In genomic region chr7:141008312-141008761, GRCm38 (mm10) we compare ENCODE assay signal across 9 mouse cellular contexts. TPM values are rescaled to one million over a fixed set of nuclear protein-coding genes. Genes with fewer than 3 reads are reported as not detected.
DNase-seq lines count a peak whose midpoint lies in the region; ATAC-seq and TF ChIP-seq lines count a peak whose summit lies in the region.
"Had no signal": no experiment of that assay in that cellular context is flagged by ENCODE, and none has a peak within 500 bp of the region (broad histone marks: within the 10 kb centered on the region; RNA-seq: fewer than 3 reads in every experiment).

No protein-coding gene starts in this region.

- H3K27me3 ChIP-seq in midbrain, embryonic 10.5 days (ENCODE audit: low read depth, poor library complexity, severe bottlenecking): peaks cover 13% of the 10 kb centered on the region
- 0 out of 2 replicates have a peak, but pooled peaks cover 3% of the 10 kb centered on the region for H3K27me3 ChIP-seq in midbrain, postnatal 0 days (ENCODE audit: insufficient read depth, low read length)
- H3K27me3 ChIP-seq in liver, embryonic 11.5 days (replicated peaks; ENCODE audit: control insufficient read depth, insufficient read depth, low read length): no peaks in the 10 kb centered on the region
- H3K27me3 ChIP-seq in neural tube, embryonic 13.5 days: no peaks in the 10 kb centered on the region

- peak; percentile 28 for DNase-seq in midbrain, embryonic 10.5 days (ENCODE audit: low spot score)
- DNase-seq in midbrain, postnatal 0 days (ENCODE audit: low spot score): no peak
- DNase-seq in embryo, embryonic 9.5 days (ENCODE audit: extremely low spot score): peak; percentile 50
- peak; percentile 35 to 42 for DNase-seq in heart, postnatal 14 days
- peak; percentile 46 for DNase-seq in liver, embryonic 11.5 days (ENCODE audit: low spot score)
- DNase-seq in thymus, postnatal 14 days: no peak
- DNase-seq in left cerebral cortex, postnatal 25 days (ENCODE audit: low spot score in 2 of 2): no peak

- WGBS in midbrain, embryonic 10.5 days: 5% methylated on average over 7 of the region's 7 CpGs
- 6% methylated on average over 7 of the region's 7 CpGs for WGBS in midbrain, postnatal 0 days
- WGBS in liver, embryonic 11.5 days: 10% methylated on average over 7 of the region's 7 CpGs
- 5% methylated on average over 7 of the region's 7 CpGs for WGBS in neural tube, embryonic 13.5 days

- peaks cover 27% of the 10 kb centered on the region for H3K4me1 ChIP-seq in midbrain, embryonic 10.5 days
- no peaks in the 10 kb centered on the region for H3K4me1 ChIP-seq in midbrain, postnatal 0 days (ENCODE audit: insufficient read depth, low read length)
- H3K4me1 ChIP-seq in liver, embryonic 11.5 days (replicated peaks; ENCODE audit: control insufficient read depth, insufficient read depth, low read length): peaks cover 29% of the 10 kb centered on the region
- peaks cover 18% of the 10 kb centered on the region; the same call in 1 of the 2 replicates for H3K4me1 ChIP-seq in neural tube, embryonic 13.5 days (replicated peaks)

- H3K9me3 ChIP-seq in midbrain, embryonic 10.5 days (replicated peaks): no peaks in the 10 kb centered on the region
- H3K9me3 ChIP-seq in midbrain, postnatal 0 days (ENCODE audit: low read length): no peaks in the 10 kb centered on the region
- H3K9me3 ChIP-seq in liver, embryonic 11.5 days (ENCODE audit: control insufficient read depth, low read length): no peaks in the 10 kb centered on the region
- H3K9me3 ChIP-seq in neural tube, embryonic 13.5 days: no peaks in the 10 kb centered on the region

- intact Hi-C loops in heart, postnatal 14 days (cut with DNase I): loop anchor here (2.0 to 5.0 kb wide), 4 partner anchors 36 to 168 kb away; no protein-coding TSS in a partner anchor
- intact Hi-C loops in left cerebral cortex, postnatal 25 days (cut with DNase I): loop anchor here (2.0 to 5.0 kb wide), 3 partner anchors 51 to 91 kb away; partner anchors contain the start of genes Gm45717, Ifitm2 and Pgghg

- no peak overlapping the region for H3K4me2 ChIP-seq in midbrain, postnatal 0 days (ENCODE audit: low read depth, low read length, poor library complexity, severe bottlenecking)
- peak overlapping the region; percentile 63 for H3K4me2 ChIP-seq in liver, embryonic 11.5 days
- peak overlapping the region; percentile 39; the same call in 1 of the 2 replicates for H3K4me2 ChIP-seq in neural tube, embryonic 13.5 days

- no peak for ATAC-seq in midbrain, postnatal 0 days (ENCODE audit: low FRiP score)
- ATAC-seq in liver, embryonic 11.5 days (replicated peaks; ENCODE audit: low FRiP score): no peak
- ATAC-seq in neural tube, embryonic 13.5 days (ENCODE audit: low read depth): no peak

- peak overlapping the region; percentile 43 for H3K4me3 ChIP-seq in midbrain, embryonic 10.5 days
- no peak overlapping the region for H3K4me3 ChIP-seq in midbrain, postnatal 0 days (ENCODE audit: low read depth, low read length)
- 0 out of 2 replicates have a peak overlapping the region, but pooled peaks have one; percentile 14 for H3K4me3 ChIP-seq in liver, embryonic 11.5 days (ENCODE audit: low read depth, low read length)
- H3K4me3 ChIP-seq in neural tube, embryonic 13.5 days: no peak overlapping the region

- H3K9ac ChIP-seq in midbrain, postnatal 0 days (replicated peaks; ENCODE audit: low read length, poor library complexity, severe bottlenecking): no peak overlapping the region
- H3K9ac ChIP-seq in liver, embryonic 11.5 days (ENCODE audit: low read depth, low read length): 0 out of 2 replicates have a peak overlapping the region, but pooled peaks have one; percentile 37
- no peak overlapping the region for H3K9ac ChIP-seq in neural tube, embryonic 13.5 days

- no peak for TF ChIP-seq CTCF in midbrain, postnatal 0 days (IDR thresholded peaks at IDR 0.05)

- H3K36me3 ChIP-seq in midbrain, embryonic 10.5 days: no peaks in the 10 kb centered on the region
- H3K36me3 ChIP-seq in midbrain, postnatal 0 days (ENCODE audit: insufficient read depth, low read length): no peaks in the 10 kb centered on the region
- H3K36me3 ChIP-seq in liver, embryonic 11.5 days (ENCODE audit: control insufficient read depth, insufficient read depth, low read length): no peaks in the 10 kb centered on the region
- H3K36me3 ChIP-seq in neural tube, embryonic 13.5 days: no peaks in the 10 kb centered on the region

- peak overlapping the region; percentile 59; the same call in 1 of the 2 replicates for H3K27ac ChIP-seq in midbrain, embryonic 10.5 days (replicated peaks)
- H3K27ac ChIP-seq in midbrain, postnatal 0 days (ENCODE audit: low read depth, low read length): no peak overlapping the region
- H3K27ac ChIP-seq in liver, embryonic 11.5 days (ENCODE audit: low read depth, low read length): no peak overlapping the region
- H3K27ac ChIP-seq in neural tube, embryonic 13.5 days (replicated peaks): no peak overlapping the region

RNA-seq across cellular contexts. Expression of gene Ifitm3, which starts 2.2 kb away (rescaled TPM):
- 13.7 and 16.8 TPM in 2 replicates for polyA plus RNA-seq in midbrain, embryonic 10.5 days (2016; fragmentation: Nextera tagmentation; extraction: Ambion mirVana)
- total RNA-seq in midbrain, postnatal 0 days (2014; rRNA removed): 22.5 and 39.3 TPM in 2 replicates
- polyA plus RNA-seq in midbrain, postnatal 0 days (2015; fragmentation: Nextera tagmentation; extraction: Ambion mirVana): 67.8 and 80.5 TPM in 2 replicates
- total RNA-seq in heart, postnatal 14 days (2021): 10 to 100 TPM; 95.6 to 96.3 TPM
- 45.0 and 47.5 TPM in 2 replicates for polyA plus RNA-seq in liver, embryonic 11.5 days (2014; fragmentation: Nextera tagmentation; extraction: Ambion mirVana)
- polyA plus RNA-seq in neural tube, embryonic 13.5 days (2015; fragmentation: Nextera tagmentation; extraction: Ambion mirVana): 35.9 and 40.0 TPM in 2 replicates
- 10 to 100 TPM in 1 of 2 experiments, 1 to 10 TPM in 1; 9.9 to 13.5 TPM for total RNA-seq in left cerebral cortex, postnatal 25 days (2021)

RNA-seq across cellular contexts. Expression of gene Ifitm6, which starts 9.4 kb away (rescaled TPM):
- polyA plus RNA-seq in midbrain, embryonic 10.5 days (2016; fragmentation: Nextera tagmentation; extraction: Ambion mirVana): 0.21 TPM in 1 of 2 replicates, not detected in the other
- 0.99 and 1.1 TPM in 2 replicates for total RNA-seq in midbrain, postnatal 0 days (2014; rRNA removed)
- 0.81 and 0.83 TPM in 2 replicates for polyA plus RNA-seq in midbrain, postnatal 0 days (2015; fragmentation: Nextera tagmentation; extraction: Ambion mirVana)
- 1 to 10 TPM in 1 of 2 experiments, under 1 TPM in 1; 0.34 to 1.1 TPM for total RNA-seq in heart, postnatal 14 days (2021)
- 0.90 and 0.97 TPM in 2 replicates for polyA plus RNA-seq in liver, embryonic 11.5 days (2014; fragmentation: Nextera tagmentation; extraction: Ambion mirVana)
- 0.63 and 0.81 TPM in 2 replicates for polyA plus RNA-seq in neural tube, embryonic 13.5 days (2015; fragmentation: Nextera tagmentation; extraction: Ambion mirVana)
- total RNA-seq in left cerebral cortex, postnatal 25 days (2021): not detected

RNA-seq across cellular contexts. Expression of gene Gm17387, which starts 20.6 kb away (rescaled TPM):
- not detected in 2 replicates for polyA plus RNA-seq in midbrain, embryonic 10.5 days (2016; fragmentation: Nextera tagmentation; extraction: Ambion mirVana)
- not detected in 2 replicates for total RNA-seq in midbrain, postnatal 0 days (2014; rRNA removed)
- polyA plus RNA-seq in midbrain, postnatal 0 days (2015; fragmentation: Nextera tagmentation; extraction: Ambion mirVana): not detected in 2 replicates
- total RNA-seq in heart, postnatal 14 days (2021): not detected
- polyA plus RNA-seq in liver, embryonic 11.5 days (2014; fragmentation: Nextera tagmentation; extraction: Ambion mirVana): not detected in 2 replicates
- not detected in 2 replicates for polyA plus RNA-seq in neural tube, embryonic 13.5 days (2015; fragmentation: Nextera tagmentation; extraction: Ambion mirVana)
- total RNA-seq in left cerebral cortex, postnatal 25 days (2021): not detected
- polyA plus RNA-seq: cerebellum, adult 2 months had no signal

RNA-seq across cellular contexts. Expression of gene Ifitm1, which starts 41.3 kb away (rescaled TPM):
- 6.3 and 8.4 TPM in 2 replicates for polyA plus RNA-seq in midbrain, embryonic 10.5 days (2016; fragmentation: Nextera tagmentation; extraction: Ambion mirVana)
- 9.7 and 16.3 TPM in 2 replicates for total RNA-seq in midbrain, postnatal 0 days (2014; rRNA removed)
- 14.6 and 21.2 TPM in 2 replicates for polyA plus RNA-seq in midbrain, postnatal 0 days (2015; fragmentation: Nextera tagmentation; extraction: Ambion mirVana)
- 1 to 10 TPM; 3.1 to 4.2 TPM for total RNA-seq in heart, postnatal 14 days (2021)
- polyA plus RNA-seq in liver, embryonic 11.5 days (2014; fragmentation: Nextera tagmentation; extraction: Ambion mirVana): 32.7 and 33.5 TPM in 2 replicates
- polyA plus RNA-seq in neural tube, embryonic 13.5 days (2015; fragmentation: Nextera tagmentation; extraction: Ambion mirVana): 20.3 and 26.7 TPM in 2 replicates
- 1 to 10 TPM; 1.7 to 2.9 TPM for total RNA-seq in left cerebral cortex, postnatal 25 days (2021)

RNA-seq across cellular contexts. Expression of gene Ifitm2, which starts 52.5 kb away (rescaled TPM):
- 305 and 352 TPM in 2 replicates for polyA plus RNA-seq in midbrain, embryonic 10.5 days (2016; fragmentation: Nextera tagmentation; extraction: Ambion mirVana)
- total RNA-seq in midbrain, postnatal 0 days (2014; rRNA removed): 66.6 and 79.1 TPM in 2 replicates
- polyA plus RNA-seq in midbrain, postnatal 0 days (2015; fragmentation: Nextera tagmentation; extraction: Ambion mirVana): 200 and 218 TPM in 2 replicates
- 100 to 1,000 TPM; 130 TPM for total RNA-seq in heart, postnatal 14 days (2021)
- 478 and 500 TPM in 2 replicates for polyA plus RNA-seq in liver, embryonic 11.5 days (2014; fragmentation: Nextera tagmentation; extraction: Ambion mirVana)
- 271 and 311 TPM in 2 replicates for polyA plus RNA-seq in neural tube, embryonic 13.5 days (2015; fragmentation: Nextera tagmentation; extraction: Ambion mirVana)
- total RNA-seq in left cerebral cortex, postnatal 25 days (2021): 10 to 100 TPM; 11.7 to 15.7 TPM

Comparison
In these comparisons a context has a peak if more than half of its experiments do, and no peak if none do; other contexts are left out.
1. DNase-seq: peak in midbrain, embryonic 10.5 days (single experiment), embryo, embryonic 9.5 days (single experiment), heart, postnatal 14 days (2 of 2) and liver, embryonic 11.5 days (single experiment); none in midbrain, postnatal 0 days (single experiment), thymus, postnatal 14 days (single experiment) and left cerebral cortex, postnatal 25 days (0 of 2).
2. H3K4me3 ChIP-seq: peak in midbrain, embryonic 10.5 days (single experiment) and liver, embryonic 11.5 days (single experiment); none in midbrain, postnatal 0 days (single experiment) and neural tube, embryonic 13.5 days (single experiment).